Mouse (Mus musculus): Measurements from ENCODE around the gene Vldlr. TPM values are rescaled to one million over a fixed set of nuclear protein-coding genes. Genes with fewer than 3 reads are reported as not detected.

Gene Vldlr
- total and polyA plus RNA-seq, 3 experiments = 0.16 TPM; not detected in 2

DNA sequence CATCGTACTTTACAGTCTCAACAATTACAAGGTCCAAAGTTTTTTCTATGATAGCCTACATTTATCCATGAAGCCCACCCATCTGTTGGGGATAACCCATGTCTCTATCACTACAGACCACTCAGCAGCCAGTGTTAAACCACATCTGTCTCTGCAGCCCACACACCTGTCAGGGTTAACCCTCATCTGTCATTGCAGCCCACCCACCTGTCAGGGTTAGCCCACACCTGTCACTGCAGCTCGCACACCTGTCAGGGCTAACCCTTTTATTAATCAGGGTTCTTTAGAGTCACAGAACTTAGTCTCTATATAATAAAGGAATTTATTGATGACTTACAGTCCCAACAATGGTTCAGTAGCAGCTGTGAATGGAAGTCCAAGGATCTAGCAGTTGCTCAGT, 62.9 kb downstream of the Vldlr start:
- DNase-seq (ENCODE audit: low spot score) (no peak), ATAC-seq (ENCODE audit: extremely low read depth, insufficient number of reproducible peaks, low FRiP score, poor library complexity, severe bottlenecking) (no peak)
- no peaks in the 10 kb centered on the region for H3K36me3 ChIP-seq (replicated peaks)
- H3K4me1 ChIP-seq (ENCODE audit: insufficient read depth, low read depth, low read length) = no peaks in the 10 kb centered on the region
- no peaks in the 10 kb centered on the region for H3K9me3 ChIP-seq (replicated peaks)
- no peaks in the 10 kb centered on the region for H3K27me3 ChIP-seq (ENCODE audit: insufficient read depth, low read length)
- H3K4me3 ChIP-seq (ENCODE audit: low read depth, low read length) = no peak overlapping the region
- no peak for TF ChIP-seq TAL1 (conservative IDR thresholded peaks at IDR 0.05; ENCODE audit: low read depth, low read length)
- TF ChIP-seq GATA1 (IDR thresholded peaks at IDR 0.05; ENCODE audit: borderline replicate concordance, low read length) = no peak

Other genes starting within 250 kb of the Vldlr start
- not detected in 2 replicates for gene Kcnv2, start 106.1 kb downstream of the Vldlr start, total RNA-seq (2014; fragmentation: Nextera tagmentation)
- gene Kcnv2, start 106.1 kb downstream of the Vldlr start, total RNA-seq (2017) = 0.06 and 0.16 TPM in 2 replicates
- gene Kcnv2, start 106.1 kb downstream of the Vldlr start, polyA plus RNA-seq (2012) = not detected in 2 replicates
- gene Pum3, start 213.3 kb downstream of the Vldlr start, total RNA-seq (2014; fragmentation: Nextera tagmentation) = 221 and 257 TPM in 2 replicates
- gene Pum3, start 213.3 kb downstream of the Vldlr start, total RNA-seq (2017) = 93.2 and 122 TPM in 2 replicates
- 52.4 and 54.4 TPM in 2 replicates for gene Pum3, start 213.3 kb downstream of the Vldlr start, polyA plus RNA-seq (2012)

Data from G1E (cell line).